Mouse (Mus musculus): Measurements from ENCODE around the gene Kcna7. TPM values are rescaled to one million over a fixed set of nuclear protein-coding genes. Genes with fewer than 3 reads are reported as not detected.

The Kcna7 gene
- polyA plus RNA-seq, 1 experiment from 2014 or later = not detected

DNA sequence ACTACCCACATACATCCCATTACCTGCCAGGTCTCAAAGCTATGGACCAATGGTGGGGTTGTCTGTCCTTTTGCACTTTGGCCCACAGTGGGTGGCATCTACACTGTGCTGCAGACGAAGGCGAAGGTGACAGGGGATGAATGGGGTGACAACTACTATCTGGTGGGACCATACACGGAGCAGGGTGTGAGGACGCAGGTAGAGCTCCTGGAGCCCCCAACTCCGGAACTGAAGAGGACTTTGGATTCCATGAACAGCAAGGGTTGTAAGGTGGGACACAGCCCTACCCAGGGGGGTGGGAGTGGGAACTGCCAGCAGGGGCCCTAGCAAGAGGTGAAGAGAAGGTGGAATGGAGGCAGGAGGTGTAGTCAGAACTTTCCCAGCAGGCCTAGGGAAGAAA is 31.0 kb downstream of the Kcna7 start:
- H3K4me3 ChIP-seq = no peak overlapping the region
- WGBS = 76% methylated on average over 5 of the region's 5 CpGs

GRCm38 (mm10) chr7:45437046-45437445 is 31.6 kb downstream of the Kcna7 start:
- Histone ChIP-seq H3K36me3 (peaks cover 22% of the 10 kb centered on the region), H3K27me3 (no peaks in the 10 kb centered on the region), H3K9me3 (no peaks in the 10 kb centered on the region), H3K27ac (no peak overlapping the region), H3K4me3 (no peak overlapping the region), H3K4me1 (peaks cover 40% of the 10 kb centered on the region), H3K4me2 (0 out of 2 replicates have a peak overlapping the region, but pooled peaks have one; percentile 4), H3K9ac (no peak overlapping the region)
- WGBS = 42% methylated on average over 6 of the region's 6 CpGs
- ATAC-seq (ENCODE audit: borderline replicate concordance, extremely low read depth, low FRiP score, low TSS enrichment) = no peak

More for the DNA sequence above, 31.0 kb downstream of the Kcna7 start:
- H3K4me1 ChIP-seq = peaks cover 40% of the 10 kb centered on the region
- ATAC-seq (ENCODE audit: borderline replicate concordance, extremely low read depth, low FRiP score, low TSS enrichment) = no peak
- no peaks in the 10 kb centered on the region for H3K27me3 ChIP-seq
- H3K4me2 ChIP-seq = peak overlapping the region; percentile 56; the same call in 1 of the 2 replicates
- peak overlapping the region; percentile 58 for H3K9ac ChIP-seq
- peaks cover 25% of the 10 kb centered on the region for H3K36me3 ChIP-seq
- no peak overlapping the region for H3K27ac ChIP-seq
- no peaks in the 10 kb centered on the region for H3K9me3 ChIP-seq

GRCm38 (mm10) chr7:45437521-45438276 is 32.2 kb downstream of the Kcna7 start, which contains the start of gene Ruvbl2:
Ruvbl2 (minus strand) TSS chr7:45438096.
- ATAC-seq (ENCODE audit: borderline replicate concordance, extremely low read depth, low FRiP score, low TSS enrichment) = no peak
- peak within 1 kb of the TSS; percentile 24; the same call in 1 of the 2 replicates for H3K4me2 ChIP-seq
- H3K4me3 ChIP-seq = no peak within 1 kb of the TSS
- H3K27me3 ChIP-seq = no peaks in the 10 kb centered on the region
- WGBS = 28% methylated on average over 19 of the region's 19 CpGs
- peaks cover 39% of the 10 kb centered on the region for H3K4me1 ChIP-seq
- H3K36me3 ChIP-seq = peaks cover 26% of the 10 kb centered on the region
- H3K9ac ChIP-seq = peak within 1 kb of the TSS; percentile 30; the same call in 1 of the 2 replicates
- no peak within 1 kb of the TSS for H3K27ac ChIP-seq
- no peaks in the 10 kb centered on the region for H3K9me3 ChIP-seq

- ATAC-seq (ENCODE audit: borderline replicate concordance, extremely low read depth, low FRiP score, low TSS enrichment) = no peak
- WGBS = 64% methylated on average over 22 of the region's 22 CpGs
- H3K36me3 ChIP-seq = peaks cover 64% of the 10 kb centered on the region
- no peak overlapping the region for H3K4me3 ChIP-seq
- H3K27me3 ChIP-seq = no peaks in the 10 kb centered on the region
- no peaks in the 10 kb centered on the region for H3K9me3 ChIP-seq
- no peak overlapping the region for H3K9ac ChIP-seq
- no peak overlapping the region for H3K27ac ChIP-seq
- no peak overlapping the region for H3K4me2 ChIP-seq
- no peaks in the 10 kb centered on the region for H3K4me1 ChIP-seq
Measured at GRCm38 (mm10) chr7:45443526-45444420, 38.3 kb downstream of the Kcna7 start.

DNA sequence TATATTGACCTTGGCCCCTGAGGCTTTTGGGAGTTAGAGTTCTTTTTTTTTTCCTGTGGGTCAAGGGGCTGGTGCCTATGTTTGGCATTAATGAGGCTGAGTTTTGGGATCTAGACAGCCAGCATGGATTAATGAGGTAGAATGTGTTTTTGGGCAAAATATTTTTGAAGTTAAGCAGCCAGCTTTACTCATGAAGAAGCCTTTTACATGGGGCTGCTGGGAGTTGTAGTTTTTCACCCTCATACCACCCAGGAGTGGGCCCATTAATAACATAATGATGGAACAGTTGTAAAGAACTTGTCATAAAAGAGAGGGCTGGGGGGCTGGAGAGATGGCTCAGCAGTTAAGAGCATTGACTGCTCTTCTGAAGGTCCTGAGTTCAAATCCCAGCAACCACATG is 41.1 kb downstream of the Kcna7 start:
- no peak for ATAC-seq (ENCODE audit: borderline replicate concordance, extremely low read depth, low FRiP score, low TSS enrichment)
- H3K27ac ChIP-seq = no peak overlapping the region
- H3K4me2 ChIP-seq = no peak overlapping the region
- H3K27me3 ChIP-seq = no peaks in the 10 kb centered on the region
- H3K4me3 ChIP-seq = no peak overlapping the region
- peaks cover 51% of the 10 kb centered on the region for H3K36me3 ChIP-seq
- H3K4me1 ChIP-seq = no peaks in the 10 kb centered on the region
- no peak overlapping the region for H3K9ac ChIP-seq
- no peaks in the 10 kb centered on the region for H3K9me3 ChIP-seq

DNA sequence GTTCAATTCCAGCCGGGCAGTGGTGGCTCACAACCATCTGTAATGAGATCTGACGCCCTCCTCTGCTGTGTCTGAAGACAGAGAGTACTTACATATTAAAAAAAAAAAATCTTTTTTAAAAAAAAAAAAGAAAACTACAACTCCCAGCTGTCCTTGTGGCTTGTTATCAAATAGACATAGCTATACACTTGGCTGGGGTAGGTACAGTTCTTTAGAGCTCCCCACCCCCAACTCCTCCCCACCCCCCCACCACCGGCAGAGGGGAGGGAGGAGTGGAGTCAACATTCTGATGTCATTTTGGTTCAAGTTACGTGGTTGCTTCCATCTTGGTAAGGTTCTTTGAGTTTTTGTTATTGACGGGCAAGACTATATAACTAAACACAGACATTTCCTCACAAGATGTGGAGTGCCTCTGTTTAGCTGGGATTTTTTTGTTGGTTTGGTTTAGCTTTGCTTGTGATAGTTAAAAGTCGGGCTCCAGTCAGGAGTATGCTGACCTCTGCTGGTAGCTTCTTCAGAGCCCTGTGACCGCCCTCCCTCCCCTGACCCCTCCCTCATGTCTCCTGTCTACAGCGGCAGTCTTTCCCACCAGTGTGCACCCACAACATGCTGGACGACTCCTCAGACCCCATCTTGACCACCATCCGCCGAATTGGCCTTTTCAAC is 42.0 kb downstream of the Kcna7 start:
- ATAC-seq (ENCODE audit: borderline replicate concordance, extremely low read depth, low FRiP score, low TSS enrichment) = peak; percentile 34
- Histone ChIP-seq H3K9me3 (no peaks in the 10 kb centered on the region), H3K4me3 (no peak overlapping the region), H3K9ac (no peak overlapping the region), H3K36me3 (peaks cover 53% of the 10 kb centered on the region), H3K27ac (no peak overlapping the region), H3K4me2 (no peak overlapping the region), H3K27me3 (no peaks in the 10 kb centered on the region), H3K4me1 (no peaks in the 10 kb centered on the region)
- 36% methylated on average over 11 of the region's 11 CpGs for WGBS

DNA sequence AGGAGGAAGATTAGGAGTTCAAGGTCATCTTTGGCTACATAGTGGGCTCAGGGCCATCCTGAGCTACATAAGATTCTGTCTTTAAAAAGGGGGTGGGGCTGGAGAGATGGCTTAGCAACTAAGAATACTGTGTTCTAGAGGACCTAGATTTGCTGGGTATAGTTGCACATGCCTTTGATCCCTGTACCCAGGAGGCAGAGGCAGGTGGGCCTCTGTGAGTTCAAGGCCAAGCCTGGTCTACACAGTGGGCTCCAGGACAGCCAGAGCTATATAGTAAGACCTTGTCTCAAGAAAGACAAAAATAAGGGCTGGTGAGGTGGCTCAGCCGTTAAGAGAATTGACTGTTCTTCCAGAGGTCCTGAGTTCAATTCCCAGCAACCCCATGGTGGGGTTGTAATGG is 44.5 kb downstream of the Kcna7 start:
- H3K4me1 ChIP-seq = no peaks in the 10 kb centered on the region
- peaks cover 56% of the 10 kb centered on the region for H3K36me3 ChIP-seq
- H3K4me2 ChIP-seq = no peak overlapping the region
- H3K9ac ChIP-seq = no peak overlapping the region
- 81% methylated on average over 1 of the region's 1 CpGs for WGBS
- no peaks in the 10 kb centered on the region for H3K27me3 ChIP-seq
- ATAC-seq (ENCODE audit: borderline replicate concordance, extremely low read depth, low FRiP score, low TSS enrichment) = no peak
- no peak overlapping the region for H3K27ac ChIP-seq
- H3K4me3 ChIP-seq = no peak overlapping the region
- no peaks in the 10 kb centered on the region for H3K9me3 ChIP-seq

DNA sequence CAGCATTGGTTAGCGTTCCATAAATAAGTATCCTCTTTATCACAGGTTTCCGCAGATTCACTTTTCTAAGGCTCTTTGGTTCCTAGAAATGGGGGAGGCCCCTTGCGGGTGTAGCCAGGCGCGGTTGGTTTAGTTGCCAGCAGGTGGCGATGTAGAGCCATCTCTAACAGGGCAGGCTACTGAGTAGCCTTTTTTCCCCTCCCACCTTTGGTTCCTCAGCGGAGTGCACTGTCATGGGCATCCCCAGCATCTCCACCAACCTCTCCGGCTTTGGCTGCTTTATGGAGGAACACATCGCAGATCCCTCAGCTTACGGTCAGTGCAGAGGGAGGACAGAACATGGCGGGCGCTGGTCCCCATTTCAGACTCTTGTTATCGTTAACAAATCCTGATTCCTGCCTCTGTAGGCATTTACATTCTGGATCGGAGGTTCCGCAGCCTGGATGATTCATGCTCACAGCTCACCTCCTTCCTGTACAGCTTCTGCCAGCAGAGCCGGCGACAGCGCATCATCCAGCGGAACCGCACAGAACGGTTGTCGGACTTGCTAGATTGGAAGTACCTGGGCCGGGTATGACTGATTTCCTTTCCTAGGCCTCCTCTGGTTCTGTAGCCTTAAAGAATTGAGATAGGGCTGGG is 46.0 kb downstream of the Kcna7 start:
- ATAC-seq (ENCODE audit: borderline replicate concordance, extremely low read depth, low FRiP score, low TSS enrichment) = peak; percentile 58; the same call in 1 of the 2 replicates
- Histone ChIP-seq H3K27ac (no peak overlapping the region), H3K27me3 (no peaks in the 10 kb centered on the region), H3K36me3 (peaks cover 57% of the 10 kb centered on the region), H3K9ac (no peak overlapping the region), H3K4me3 (no peak overlapping the region), H3K9me3 (no peaks in the 10 kb centered on the region), H3K4me2 (no peak overlapping the region), H3K4me1 (no peaks in the 10 kb centered on the region)
- WGBS = 54% methylated on average over 23 of the region's 23 CpGs

- Histone ChIP-seq H3K36me3 (peaks cover 56% of the 10 kb centered on the region), H3K27me3 (no peaks in the 10 kb centered on the region)
- WGBS = 87% methylated on average over 15 of the region's 15 CpGs
Measured at GRCm38 (mm10) chr7:45454971-45455370, 49.5 kb downstream of the Kcna7 start.

DNA sequence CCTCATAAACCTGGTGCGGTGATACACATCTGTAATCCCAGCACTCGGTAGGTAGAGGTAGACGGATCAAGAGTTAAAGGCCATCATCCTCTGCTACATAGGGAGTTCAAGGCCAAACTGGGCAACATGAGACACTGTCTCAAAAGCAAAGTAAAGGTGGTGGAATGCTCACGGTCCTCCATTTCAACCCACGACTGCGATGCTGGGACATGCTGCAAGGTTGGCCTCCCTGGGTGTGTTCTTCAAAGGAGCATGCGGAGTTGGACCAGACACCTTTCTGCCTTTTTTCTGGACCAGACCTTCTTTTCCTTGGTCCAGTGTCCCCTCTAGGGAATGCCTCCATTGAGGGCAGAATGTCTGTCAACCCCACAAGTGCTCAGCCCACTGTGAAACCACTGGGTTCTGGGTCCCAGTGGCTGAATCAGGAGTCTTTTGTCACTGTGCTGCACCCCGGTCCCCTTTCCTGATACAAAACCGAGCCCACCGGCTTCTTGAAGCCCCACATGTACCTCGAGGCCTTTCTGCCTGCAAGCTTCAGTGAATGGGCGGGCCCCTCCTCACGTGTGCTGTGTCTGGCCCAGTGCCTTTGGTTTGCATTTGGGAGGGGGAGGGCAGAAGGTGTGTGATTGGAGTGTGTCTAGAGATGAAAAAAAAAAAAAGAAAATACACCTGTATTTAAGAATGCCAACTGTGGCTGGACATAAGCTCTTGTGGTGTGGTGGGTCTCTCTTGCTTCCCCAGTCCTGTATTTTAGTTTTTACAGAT is 50.7 kb downstream of the Kcna7 start:
- H3K9me3 ChIP-seq = no peaks in the 10 kb centered on the region
- H3K4me1 ChIP-seq = peaks cover 29% of the 10 kb centered on the region
- no peak overlapping the region for H3K4me3 ChIP-seq
- ATAC-seq (ENCODE audit: borderline replicate concordance, extremely low read depth, low FRiP score, low TSS enrichment) = no peak
- no peak overlapping the region for H3K27ac ChIP-seq
- H3K27me3 ChIP-seq = no peaks in the 10 kb centered on the region
- no peak overlapping the region for H3K4me2 ChIP-seq
- WGBS = 69% methylated on average over 13 of the region's 13 CpGs
- H3K9ac ChIP-seq = no peak overlapping the region
- peaks cover 54% of the 10 kb centered on the region for H3K36me3 ChIP-seq

More at GRCm38 (mm10) chr7:45454971-45455370, 49.5 kb downstream of the Kcna7 start:
- Histone ChIP-seq H3K4me3 (no peak overlapping the region), H3K9ac (no peak overlapping the region), H3K9me3 (no peaks in the 10 kb centered on the region), H3K27ac (no peak overlapping the region), H3K4me1 (peaks cover 17% of the 10 kb centered on the region), H3K4me2 (no peak overlapping the region)
- no peak for ATAC-seq (ENCODE audit: borderline replicate concordance, extremely low read depth, low FRiP score, low TSS enrichment)
